Mouse (Mus musculus): Measurements from ENCODE around the gene Prss16. TPM values are rescaled to one million over a fixed set of nuclear protein-coding genes. Genes with fewer than 3 reads are reported as not detected.

Gene Prss16
- polyA plus RNA-seq, 1 experiment from 2014 or later = 0.46 TPM

GRCm38 (mm10) chr13:21974726-21975473, 34.6 kb downstream of the Prss16 start:
- H3K4me3 ChIP-seq (ENCODE audit: low read depth, low read length) = peak overlapping the region; percentile 62
- H3K27ac ChIP-seq (ENCODE audit: low read depth) = peak overlapping the region; percentile 88
- WGBS = 4% methylated on average over 20 of the region's 20 CpGs
- no peaks in the 10 kb centered on the region for H3K9me3 ChIP-seq (ENCODE audit: control insufficient read depth, low read length)
- ATAC-seq (replicated peaks; ENCODE audit: low FRiP score, low TSS enrichment, low read depth) (peak; percentile 96), DNase-seq (ENCODE audit: low spot score) (peak; percentile 97)
- peak overlapping the region; percentile 46 for H3K4me2 ChIP-seq (ENCODE audit: low read length)
- H3K36me3 ChIP-seq (ENCODE audit: control insufficient read depth, insufficient read depth, low read length) = no peaks in the 10 kb centered on the region
- peak overlapping the region; percentile 71 for H3K9ac ChIP-seq (ENCODE audit: low read length)
- no peaks in the 10 kb centered on the region for H3K4me1 ChIP-seq (replicated peaks; ENCODE audit: control insufficient read depth, insufficient read depth, low read length)
- H3K27me3 ChIP-seq (replicated peaks; ENCODE audit: control insufficient read depth, insufficient read depth, low read length) = peaks cover 2% of the 10 kb centered on the region

- WGBS = under 1% methylated on average over 23 of the region's 23 CpGs
Measured at GRCm38 (mm10) chr13:21974221-21974725, 35.3 kb downstream of the Prss16 start.

GRCm38 (mm10) chr13:21971641-21972040, 37.9 kb downstream of the Prss16 start:
- no peaks in the 10 kb centered on the region for H3K4me1 ChIP-seq (replicated peaks; ENCODE audit: control insufficient read depth, insufficient read depth, low read length)
- H3K9me3 ChIP-seq (ENCODE audit: control insufficient read depth, low read length) = no peaks in the 10 kb centered on the region
- DNase-seq (ENCODE audit: low spot score) (no peak), ATAC-seq (replicated peaks; ENCODE audit: low FRiP score, low TSS enrichment, low read depth) (no peak)
- WGBS = 44% methylated on average over 3 of the region's 3 CpGs
- no peak overlapping the region for H3K9ac ChIP-seq (ENCODE audit: low read length)
- H3K4me2 ChIP-seq (ENCODE audit: low read length) = no peak overlapping the region
- no peaks in the 10 kb centered on the region for H3K36me3 ChIP-seq (ENCODE audit: control insufficient read depth, insufficient read depth, low read length)
- no peaks in the 10 kb centered on the region for H3K27me3 ChIP-seq (replicated peaks; ENCODE audit: control insufficient read depth, insufficient read depth, low read length)
- no peak overlapping the region for H3K27ac ChIP-seq (ENCODE audit: low read depth)
- no peak overlapping the region for H3K4me3 ChIP-seq (ENCODE audit: low read depth, low read length)

More at GRCm38 (mm10) chr13:21974221-21974725, 35.3 kb downstream of the Prss16 start:
- ATAC-seq (replicated peaks; ENCODE audit: low FRiP score, low TSS enrichment, low read depth) = peak; percentile 89
- H3K9me3 ChIP-seq (ENCODE audit: control insufficient read depth, low read length) = no peaks in the 10 kb centered on the region
- no peaks in the 10 kb centered on the region for H3K4me1 ChIP-seq (replicated peaks; ENCODE audit: control insufficient read depth, insufficient read depth, low read length)
- H3K36me3 ChIP-seq (ENCODE audit: control insufficient read depth, insufficient read depth, low read length) = no peaks in the 10 kb centered on the region
- DNase-seq (ENCODE audit: low spot score) = peak; percentile 96
- H3K4me2 ChIP-seq (ENCODE audit: low read length) = peak overlapping the region; percentile 46
- H3K4me3 ChIP-seq (ENCODE audit: low read depth, low read length) = peak overlapping the region; percentile 62
- H3K9ac ChIP-seq (ENCODE audit: low read length) = peak overlapping the region; percentile 71
- 0 out of 2 replicates have a peak, but pooled peaks cover 2% of the 10 kb centered on the region for H3K27me3 ChIP-seq (replicated peaks; ENCODE audit: control insufficient read depth, insufficient read depth, low read length)
- H3K27ac ChIP-seq (ENCODE audit: low read depth) = peak overlapping the region; percentile 88

DNA sequence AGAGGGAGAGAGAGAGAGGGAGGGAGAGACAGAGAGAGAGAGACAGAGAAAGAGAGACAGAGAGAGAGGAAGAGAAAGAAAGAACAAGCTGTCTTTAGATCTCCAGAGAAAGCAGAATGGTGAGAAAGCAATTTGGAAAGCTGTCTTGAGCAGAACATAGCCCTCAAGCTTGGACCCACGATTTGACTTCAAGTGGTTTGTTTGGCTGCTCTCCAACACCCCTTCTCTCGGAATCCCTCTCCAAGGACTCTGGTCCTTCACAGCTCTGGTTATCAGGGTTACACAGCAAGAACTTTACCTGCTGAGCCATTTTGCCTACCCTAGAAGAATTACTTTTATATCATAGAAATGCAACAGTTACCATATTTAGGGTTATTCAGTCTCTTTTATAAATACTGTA, 39.7 kb downstream of the Prss16 start:
- no peak overlapping the region for H3K9ac ChIP-seq (ENCODE audit: low read length)
- no peak overlapping the region for H3K4me3 ChIP-seq (ENCODE audit: low read depth, low read length)
- 40% methylated on average over 2 of the region's 2 CpGs for WGBS
- DNase-seq (ENCODE audit: low spot score) (no peak), ATAC-seq (replicated peaks; ENCODE audit: low FRiP score, low TSS enrichment, low read depth) (no peak)
- no peaks in the 10 kb centered on the region for H3K27me3 ChIP-seq (replicated peaks; ENCODE audit: control insufficient read depth, insufficient read depth, low read length)
- H3K27ac ChIP-seq (ENCODE audit: low read depth) = no peak overlapping the region
- no peaks in the 10 kb centered on the region for H3K9me3 ChIP-seq (ENCODE audit: control insufficient read depth, low read length)
- no peaks in the 10 kb centered on the region for H3K36me3 ChIP-seq (ENCODE audit: control insufficient read depth, insufficient read depth, low read length)
- no peak overlapping the region for H3K4me2 ChIP-seq (ENCODE audit: low read length)
- no peaks in the 10 kb centered on the region for H3K4me1 ChIP-seq (replicated peaks; ENCODE audit: control insufficient read depth, insufficient read depth, low read length)

DNA sequence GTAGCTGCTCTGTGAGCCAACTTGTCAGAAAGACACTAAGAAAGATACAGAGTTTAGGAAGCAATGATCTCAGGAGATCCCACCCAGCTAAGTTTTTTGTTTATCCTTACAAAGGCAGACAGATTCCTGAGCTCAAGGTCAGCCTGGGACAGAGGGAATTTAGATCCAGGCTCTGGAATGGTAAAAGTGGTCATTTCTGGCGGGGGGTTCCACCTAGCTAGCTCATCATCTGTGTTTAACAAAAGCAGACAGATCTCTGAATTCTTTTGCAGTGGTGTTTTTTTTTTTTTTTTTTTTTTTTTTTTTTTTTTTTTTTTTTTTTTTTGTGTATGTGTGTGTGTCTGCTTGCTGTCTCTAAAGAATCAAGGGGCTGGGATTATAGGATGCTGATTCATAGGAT, 40.3 kb downstream of the Prss16 start:
- H3K4me1 ChIP-seq (replicated peaks; ENCODE audit: control insufficient read depth, insufficient read depth, low read length) = no peaks in the 10 kb centered on the region
- H3K9me3 ChIP-seq (ENCODE audit: control insufficient read depth, low read length) = no peaks in the 10 kb centered on the region
- no peak for ATAC-seq (replicated peaks; ENCODE audit: low FRiP score, low TSS enrichment, low read depth)
- no peaks in the 10 kb centered on the region for H3K27me3 ChIP-seq (replicated peaks; ENCODE audit: control insufficient read depth, insufficient read depth, low read length)
- DNase-seq (ENCODE audit: low spot score) = no peak
- H3K27ac ChIP-seq (ENCODE audit: low read depth) = no peak overlapping the region
- H3K4me2 ChIP-seq (ENCODE audit: low read length) = no peak overlapping the region
- 38% methylated on average over 1 of the region's 1 CpGs for WGBS
- no peak overlapping the region for H3K9ac ChIP-seq (ENCODE audit: low read length)
- H3K36me3 ChIP-seq (ENCODE audit: control insufficient read depth, insufficient read depth, low read length) = no peaks in the 10 kb centered on the region
- no peak overlapping the region for H3K4me3 ChIP-seq (ENCODE audit: low read depth, low read length)

Small RNAs within 50 kb of the gene (microRNA-seq; reads per million reads assigned to microRNA genes)
- gene Gm44390 = not detected
- not detected for gene Gm44486

Other genes starting within 250 kb of the Prss16 start
- 16.0 and 16.8 TPM in 2 replicates for gene Hist1h1b, start 229.1 kb downstream of the Prss16 start, polyA plus RNA-seq (2014; fragmentation: Nextera tagmentation; extraction: Ambion mirVana)
- 188 and 230 TPM in 2 replicates for gene Hist1h3i, start 226.4 kb downstream of the Prss16 start, polyA plus RNA-seq (2014; fragmentation: Nextera tagmentation; extraction: Ambion mirVana)
- 10.1 TPM in 1 of 2 replicates, not detected in the other for gene Hist1h2an, start 222.5 kb downstream of the Prss16 start, polyA plus RNA-seq (2014; fragmentation: Nextera tagmentation; extraction: Ambion mirVana)
- 0.74 and 1.8 TPM in 2 replicates for gene Hist1h2bp, start 222.3 kb downstream of the Prss16 start, polyA plus RNA-seq (2014; fragmentation: Nextera tagmentation; extraction: Ambion mirVana)
- 19.9 and 23.4 TPM in 2 replicates for gene Hist1h2bq, start 199.5 kb downstream of the Prss16 start, polyA plus RNA-seq (2014; fragmentation: Nextera tagmentation; extraction: Ambion mirVana)
- gene Hist1h2ao, start 199.3 kb downstream of the Prss16 start, polyA plus RNA-seq (2014; fragmentation: Nextera tagmentation; extraction: Ambion mirVana) = 4.0 TPM in 1 of 2 replicates, not detected in the other
- gene Hist1h4m, start 198.0 kb downstream of the Prss16 start, polyA plus RNA-seq (2014; fragmentation: Nextera tagmentation; extraction: Ambion mirVana) = not detected in 2 replicates
- 20.6 and 22.9 TPM in 2 replicates for gene Hist1h4n, start 177.5 kb downstream of the Prss16 start, polyA plus RNA-seq (2014; fragmentation: Nextera tagmentation; extraction: Ambion mirVana)
- 4,338 and 4,830 TPM in 2 replicates for gene Hist1h2ap, start 176.2 kb downstream of the Prss16 start, polyA plus RNA-seq (2014; fragmentation: Nextera tagmentation; extraction: Ambion mirVana)
- 22.1 and 24.2 TPM in 2 replicates for gene Hist1h2br, start 176.0 kb downstream of the Prss16 start, polyA plus RNA-seq (2014; fragmentation: Nextera tagmentation; extraction: Ambion mirVana)
- 9.8 and 13.8 TPM in 2 replicates for gene Zfp184, start 64.6 kb downstream of the Prss16 start, polyA plus RNA-seq (2014; fragmentation: Nextera tagmentation; extraction: Ambion mirVana)
- not detected in 2 replicates for gene Pom121l2, start 28.5 kb downstream of the Prss16 start, polyA plus RNA-seq (2014; fragmentation: Nextera tagmentation; extraction: Ambion mirVana)
- gene Hist1h2ah, start 25.8 kb upstream of the Prss16 start, polyA plus RNA-seq (2014; fragmentation: Nextera tagmentation; extraction: Ambion mirVana) = 11.8 and 19.7 TPM in 2 replicates
- 5.2 and 7.5 TPM in 2 replicates for gene Hist1h2bk, start 26.1 kb upstream of the Prss16 start, polyA plus RNA-seq (2014; fragmentation: Nextera tagmentation; extraction: Ambion mirVana)
- gene Hist1h4i, start 31.6 kb upstream of the Prss16 start, polyA plus RNA-seq (2014; fragmentation: Nextera tagmentation; extraction: Ambion mirVana) = 18.9 and 19.6 TPM in 2 replicates
- gene Hist1h2ag, start 33.2 kb upstream of the Prss16 start, polyA plus RNA-seq (2014; fragmentation: Nextera tagmentation; extraction: Ambion mirVana) = 47.9 and 67.6 TPM in 2 replicates
- 10.2 and 14.0 TPM in 2 replicates for gene Hist1h2bj, start 33.5 kb upstream of the Prss16 start, polyA plus RNA-seq (2014; fragmentation: Nextera tagmentation; extraction: Ambion mirVana)
- not detected in 2 replicates for gene Vmn1r188, start 74.7 kb upstream of the Prss16 start, polyA plus RNA-seq (2014; fragmentation: Nextera tagmentation; extraction: Ambion mirVana)
- not detected in 2 replicates for gene Vmn1r189, start 96.1 kb upstream of the Prss16 start, polyA plus RNA-seq (2014; fragmentation: Nextera tagmentation; extraction: Ambion mirVana)
- not detected in 2 replicates for gene Vmn1r191, start 174.2 kb upstream of the Prss16 start, polyA plus RNA-seq (2014; fragmentation: Nextera tagmentation; extraction: Ambion mirVana)
- not detected in 2 replicates for gene Vmn1r192, start 181.4 kb upstream of the Prss16 start, polyA plus RNA-seq (2014; fragmentation: Nextera tagmentation; extraction: Ambion mirVana)
- not detected in 2 replicates for gene Vmn1r193, start 213.4 kb upstream of the Prss16 start, polyA plus RNA-seq (2014; fragmentation: Nextera tagmentation; extraction: Ambion mirVana)
- gene Vmn1r194, start 234.5 kb upstream of the Prss16 start, polyA plus RNA-seq (2014; fragmentation: Nextera tagmentation; extraction: Ambion mirVana) = not detected in 2 replicates

Data from intestine, embryonic 14.5 days (tissue).